Mouse (Mus musculus) stomach, postnatal 0 days (tissue): Measurements from ENCODE around the gene Ms4a6b.
"Not testable (repeated sequence)": the region's sequence is repeated elsewhere in the genome, so short reads cannot be mapped to it uniquely, and the experiment has no call there.

Experiments
- CTCF ChIP-seq: IDR thresholded peaks from 2 replicates; pipeline ENCODE4 v1.5.1; 2016; ENCODE audit warnings: antibody characterized with exemption, low read depth, mild to moderate bottlenecking, moderate library complexity
- EP300 ChIP-seq: optimal IDR thresholded peaks from 2 replicates; pipeline ENCODE3; 2016; ENCODE audit warnings: antibody characterized with exemption

GRCm38 (mm10) chr19:11540166-11540821, 24.0 kb downstream of the Ms4a6b start:
- TF ChIP-seq EP300, CTCF: not testable (repeated sequence)
